Mouse (Mus musculus) inflammation-experienced regulatory T-cells (primary cell): ENCODE results near the gene Zim1. TPM values are rescaled to one million over a fixed set of nuclear protein-coding genes. Genes with fewer than 3 reads are reported as not detected.

Source experiments
- polyA plus RNA-seq, 2 experiments: library from polyadenylated mRNA; unstranded; fragments of 100-300 nt; shearing (Covaris generic); gene quantifications; one replicate each; pipeline ENCODE4 v1.2.1; 2017

The Zim1 gene
- polyA plus RNA-seq, result not detected

DNA sequence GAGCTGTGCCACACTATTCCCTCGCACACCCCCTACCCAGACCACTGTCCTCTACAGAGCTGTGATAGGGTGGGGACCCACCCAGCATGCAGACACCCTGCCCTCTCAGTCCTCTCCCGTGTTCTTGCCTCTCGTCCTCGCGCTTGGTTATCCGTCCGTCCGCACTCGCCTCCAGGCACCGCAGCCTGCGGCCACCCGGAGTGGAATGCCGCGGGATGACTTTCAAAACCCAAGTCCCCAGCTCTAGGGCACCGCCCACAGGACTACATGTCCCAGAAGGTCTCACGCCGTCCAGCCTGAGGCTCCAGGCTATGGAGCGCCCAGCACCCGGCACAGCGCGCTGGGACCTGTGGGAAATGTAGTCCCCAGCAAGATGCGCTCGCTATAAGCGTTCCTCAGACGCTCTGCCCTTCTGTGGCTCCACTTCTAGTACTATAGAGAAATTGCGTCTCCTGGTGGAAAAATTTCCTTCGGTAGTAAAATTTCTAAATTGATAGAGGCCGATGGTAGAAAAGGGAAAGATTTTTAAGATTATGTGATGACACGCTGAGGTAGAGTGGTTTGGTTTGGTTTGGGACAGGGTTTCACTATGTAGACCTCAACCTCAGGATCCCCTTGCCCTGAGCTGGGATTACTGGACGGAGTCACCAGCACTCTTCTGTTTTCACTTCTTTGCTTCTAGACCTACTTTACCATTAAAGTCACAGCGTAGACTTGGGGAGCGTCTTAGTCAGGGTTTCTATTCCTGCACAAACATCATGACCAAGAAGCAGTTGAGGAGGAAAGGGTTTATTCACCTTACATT, at the start of gene Zim1:
Gene Zim1 (minus strand): TSS at position 210 of the 805 bp plus-strand sequence.

DNA sequence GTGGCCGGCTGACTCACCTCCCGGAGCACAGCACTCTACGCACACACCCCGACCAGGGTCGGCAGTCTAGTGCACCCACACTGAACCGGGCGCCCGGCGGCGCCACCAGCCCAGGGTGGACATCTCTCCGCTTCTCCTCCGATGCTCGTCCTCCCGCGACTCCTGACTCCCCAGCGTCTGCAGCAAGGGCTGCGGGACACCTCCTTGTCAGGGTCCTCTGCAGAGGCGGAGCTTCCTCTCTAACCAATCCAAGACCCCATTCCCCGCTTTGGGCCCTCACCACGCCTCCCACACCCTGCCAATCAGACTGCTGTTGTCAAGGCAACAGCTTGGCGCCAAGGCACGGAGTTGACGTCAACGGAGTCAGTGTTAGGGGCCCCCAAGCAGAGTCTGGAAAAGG, 34.0 kb upstream of the Zim1 start, which contains the start of the genes Peg3 and Usp29:
Gene Peg3 (minus strand): TSS at position 191 of the 400 bp plus-strand sequence.
Gene Usp29 (plus strand): TSS at position 338 of the 400 bp plus-strand sequence.

Other genes with a start within 250 kb of the Zim1 start
- under 1 TPM; 0.07 to 0.11 TPM for gene Olfr1336, start 240.3 kb downstream of the Zim1 start, polyA plus RNA-seq
- gene Olfr1346, start 229.3 kb downstream of the Zim1 start, polyA plus RNA-seq, result 1 to 10 TPM in 1 of 2 experiments, under 1 TPM in 1; 0.14 to 1.1 TPM
- not detected for gene Olfr5, start 209.5 kb downstream of the Zim1 start, polyA plus RNA-seq
- under 1 TPM in 1 of 2 experiments, not detected in 1; 0.17 TPM for gene Olfr1347, start 196.7 kb downstream of the Zim1 start, polyA plus RNA-seq
- under 1 TPM in 1 of 2 experiments, not detected in 1; 0.12 TPM for gene Olfr1348, start 187.7 kb downstream of the Zim1 start, polyA plus RNA-seq
- gene Olfr1349, start 173.5 kb downstream of the Zim1 start, polyA plus RNA-seq, result under 1 TPM; 0.11 to 0.59 TPM
- 1 to 10 TPM in 1 of 2 experiments, under 1 TPM in 1; 0.10 to 1.2 TPM for gene Olfr1350, start 131.6 kb downstream of the Zim1 start, polyA plus RNA-seq
- not detected for gene Peg3, start 34.0 kb upstream of the Zim1 start, polyA plus RNA-seq
- 1 to 10 TPM in 1 of 2 experiments, under 1 TPM in 1; 0.24 to 3.4 TPM for gene Usp29, start 34.1 kb upstream of the Zim1 start, polyA plus RNA-seq